Mouse (Mus musculus) myocyte (in vitro differentiated cells): ENCODE results near the gene Shld1.

Experiments used
- E2F4 ChIP-seq: IDR thresholded peaks from one replicate; pipeline ENCODE4 v1.6.1; 2011; ENCODE audit warnings: mild to moderate bottlenecking, control low read depth, moderate library complexity; ENCODE audit not compliant: insufficient read depth
- POLR2A ChIP-seq: IDR thresholded peaks from one replicate; pipeline ENCODE4 v1.6.1; 2011; ENCODE audit warnings: low read depth, mild to moderate bottlenecking, control low read depth, moderate library complexity; ENCODE audit not compliant: insufficient read length
- TCF3 ChIP-seq: IDR thresholded peaks from one replicate; pipeline ENCODE4 v1.6.1; 2011; ENCODE audit warnings: low read depth, control low read depth; ENCODE audit not compliant: insufficient read length

- TF ChIP-seq E2F4 (no peak), POLR2A (no peak), TCF3 (no peak)
Measured at GRCm38 (mm10) chr2:132781439-132782068, 94.8 kb downstream of the Shld1 start.
